11 mouse cellular contexts compared by ENCODE assay signal in the genomic region with DNA sequence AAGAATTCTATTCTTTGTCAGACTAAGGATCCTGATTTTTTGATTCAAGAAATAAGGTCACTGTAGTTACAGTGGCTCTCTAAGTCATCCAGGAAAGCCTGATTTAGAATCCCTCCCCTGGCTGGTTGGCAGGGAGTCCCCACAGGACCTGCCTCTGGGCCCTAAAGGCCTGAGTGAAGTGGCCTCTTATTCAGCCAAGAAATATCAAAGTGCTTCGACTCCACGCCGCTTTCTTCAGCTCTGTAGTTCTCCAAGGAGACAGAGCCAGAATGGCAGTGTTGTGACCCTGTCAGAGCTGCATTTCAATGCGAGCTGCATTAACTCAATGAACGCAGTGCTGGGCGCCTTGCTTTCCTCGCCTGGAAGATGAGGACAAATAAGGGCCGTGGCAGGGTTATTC. TPM values are rescaled to one million over a fixed set of nuclear protein-coding genes. Genes with fewer than 3 reads are reported as not detected.
A peak's percentile ranks its signal among the peaks of the same experiment; 100 is the strongest.
DNase-seq lines count a peak whose midpoint lies in the region; ATAC-seq lines count a peak whose summit lies in the region.
"Had no signal": no experiment of that assay in that cellular context is flagged by ENCODE, and none has a peak within 500 bp of the region (broad histone marks: within the 10 kb centered on the region; RNA-seq: fewer than 3 reads in every experiment).

No protein-coding gene starts in this region.

- H3K9me3 ChIP-seq in heart, embryonic 13.5 days, result no peaks in the 10 kb centered on the region
- no peaks in the 10 kb centered on the region for H3K9me3 ChIP-seq in hindbrain, embryonic 16.5 days (ENCODE audit: control insufficient read depth, low read length)
- H3K9me3 ChIP-seq: liver, embryonic 12.5 days had no signal

- no peak overlapping the region for H3K4me2 ChIP-seq in heart, embryonic 13.5 days
- no peak overlapping the region for H3K4me2 ChIP-seq in hindbrain, embryonic 16.5 days (ENCODE audit: low read length)
- H3K4me2 ChIP-seq: liver, embryonic 12.5 days; lung, embryonic 14.5 days had no signal

- peaks cover 29% of the 10 kb centered on the region; the same call in 1 of the 2 replicates for H3K27me3 ChIP-seq in heart, embryonic 13.5 days (replicated peaks)
- peaks cover 3% of the 10 kb centered on the region; the same call in 1 of the 2 replicates for H3K27me3 ChIP-seq in hindbrain, embryonic 16.5 days (replicated peaks; ENCODE audit: control insufficient read depth, insufficient read depth, low read length)

- peak overlapping the region; percentile 70; the same call in 1 of the 2 replicates for H3K27ac ChIP-seq in heart, embryonic 13.5 days (replicated peaks)
- no peak overlapping the region for H3K27ac ChIP-seq in hindbrain, embryonic 16.5 days (ENCODE audit: low read depth, low read length)
- H3K27ac ChIP-seq: liver, embryonic 12.5 days had no signal

- ATAC-seq in heart, embryonic 13.5 days (ENCODE audit: extremely low read depth, insufficient number of reproducible peaks, low FRiP score, low TSS enrichment), result no peak
- ATAC-seq in hindbrain, embryonic 16.5 days, result peak; percentile 52; the same call in 1 of the 2 replicates
- no peak for ATAC-seq in frontal cortex, adult (ENCODE audit: low TSS enrichment)
- ATAC-seq: liver, embryonic 12.5 days had no signal

- WGBS in heart, embryonic 13.5 days, result 46% methylated on average over 8 of the region's 8 CpGs
- WGBS in hindbrain, embryonic 16.5 days, result 51% methylated on average over 8 of the region's 8 CpGs

- intact Hi-C loops in heart, postnatal 36 days (cut with DNase I), result no loop called here
- intact Hi-C loops in left cerebral cortex, postnatal 4 days (cut with DNase I), result no loop called here
- intact Hi-C loops in left cerebral cortex, postnatal 36 days (cut with DNase I), result loop anchor here (5.0 kb wide), 1 partner anchor 50 kb away; no protein-coding TSS in a partner anchor

- no peak for DNase-seq in heart, postnatal 36 days
- DNase-seq in left cerebral cortex, postnatal 4 days, result peak; percentile 2
- no peak for DNase-seq in left cerebral cortex, postnatal 36 days (ENCODE audit: low spot score in 2 of 2)
- DNase-seq in retina, embryonic 14.5 days (ENCODE audit: low spot score), result peak; percentile 2
- DNase-seq: cerebellum, adult 9-10 months; right cerebral cortex, postnatal 25 days had no signal

- peaks cover 48% of the 10 kb centered on the region for H3K4me1 ChIP-seq in heart, embryonic 13.5 days
- no peaks in the 10 kb centered on the region; the same call in 1 of the 2 replicates for H3K4me1 ChIP-seq in hindbrain, embryonic 16.5 days (ENCODE audit: control insufficient read depth, insufficient read depth, low read depth, low read length)

- H3K36me3 ChIP-seq in heart, embryonic 13.5 days, result no peaks in the 10 kb centered on the region
- H3K36me3 ChIP-seq in hindbrain, embryonic 16.5 days (ENCODE audit: control insufficient read depth, insufficient read depth, low read length), result no peaks in the 10 kb centered on the region
- H3K36me3 ChIP-seq: liver, embryonic 12.5 days had no signal

- H3K4me3 ChIP-seq in heart, embryonic 13.5 days, result no peak overlapping the region
- H3K4me3 ChIP-seq in hindbrain, embryonic 16.5 days (ENCODE audit: low read length), result no peak overlapping the region
- H3K4me3 ChIP-seq: liver, embryonic 12.5 days had no signal

- H3K9ac ChIP-seq in heart, embryonic 13.5 days, result no peak overlapping the region
- H3K9ac ChIP-seq in hindbrain, embryonic 16.5 days (ENCODE audit: low read depth, low read length), result no peak overlapping the region
- H3K9ac ChIP-seq: liver, embryonic 12.5 days; lung, embryonic 14.5 days had no signal

RNA-seq across cellular contexts. Expression of gene Rtl5, which starts 38.7 kb away (rescaled TPM):
- polyA plus RNA-seq in heart, embryonic 13.5 days (2015; fragmentation: Nextera tagmentation; extraction: Ambion mirVana), result 0.88 and 1.2 TPM in 2 replicates
- 1 to 10 TPM; 2.5 to 2.6 TPM for total RNA-seq in heart, postnatal 36 days (2021)
- 10 to 100 TPM; 14.0 to 17.3 TPM for total RNA-seq in left cerebral cortex, postnatal 4 days (2021)
- 10 to 100 TPM; 14.7 to 20.6 TPM for total RNA-seq in left cerebral cortex, postnatal 36 days (2021)
- polyA plus RNA-seq in hindbrain, embryonic 16.5 days (2015; fragmentation: Nextera tagmentation; extraction: Ambion mirVana), result 5.6 and 6.2 TPM in 2 replicates

Comparison
In these comparisons a context has a peak if more than half of its experiments do, and no peak if none do; other contexts are left out.
1. DNase-seq: peak in left cerebral cortex, postnatal 4 days (single experiment) and retina, embryonic 14.5 days (single experiment); none in heart, postnatal 36 days (0 of 2) and left cerebral cortex, postnatal 36 days (0 of 2).
2. RNA of gene Rtl5, which starts 38.7 kb away (total RNA-seq): 14.7 to 20.6 TPM in left cerebral cortex, postnatal 36 days and 14.0 to 17.3 TPM in left cerebral cortex, postnatal 4 days; 2.5 to 2.6 TPM in heart, postnatal 36 days; every median in the first group is over 4 times any median in the second.